36 mouse cellular contexts compared by ENCODE assay signal in the genomic region with DNA sequence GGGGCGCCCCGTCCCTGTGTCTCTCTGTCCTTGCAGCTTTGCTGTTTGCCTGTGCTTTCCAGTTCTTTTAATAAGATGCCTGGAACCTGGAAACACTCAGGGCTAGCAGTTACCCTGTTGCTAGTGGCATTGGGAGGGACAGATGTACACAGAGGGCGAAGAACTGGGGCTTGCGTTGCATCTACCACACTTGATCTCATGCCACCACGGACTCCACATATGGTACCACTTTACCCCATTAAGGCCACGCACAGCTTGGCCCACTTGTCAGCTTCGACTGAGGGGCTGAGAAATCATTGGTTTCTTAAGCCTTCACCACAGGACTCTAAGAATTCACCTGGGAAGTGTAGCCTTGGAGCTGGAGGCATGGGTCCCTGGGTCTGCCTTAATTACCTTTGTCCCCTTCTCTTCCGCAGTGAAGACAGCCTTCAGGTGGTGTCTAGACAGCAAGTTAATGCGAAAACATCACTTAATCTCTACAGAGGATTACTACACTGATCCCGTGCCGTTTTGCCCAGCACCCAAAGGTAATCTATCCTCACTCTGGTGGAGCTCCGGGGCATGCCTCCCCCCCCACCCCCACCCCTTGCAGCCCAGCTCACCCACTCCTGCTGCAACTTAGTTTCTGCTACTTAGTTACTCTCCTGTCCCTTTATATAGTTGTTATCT. TPM values are rescaled to one million over a fixed set of nuclear protein-coding genes. Genes with fewer than 3 reads are reported as not detected.
DNase-seq lines count a peak whose midpoint lies in the region; ATAC-seq lines count a peak whose summit lies in the region.
"Had no signal": no experiment of that assay in that cellular context is flagged by ENCODE, and none has a peak within 500 bp of the region (broad histone marks: within the 10 kb centered on the region; RNA-seq: fewer than 3 reads in every experiment).

No protein-coding gene starts in this region.

- H3K9me3 ChIP-seq in midbrain, embryonic 10.5 days (replicated peaks) = no peaks in the 10 kb centered on the region
- no peaks in the 10 kb centered on the region for H3K9me3 ChIP-seq in midbrain, embryonic 14.5 days (ENCODE audit: control insufficient read depth, low read length)
- H3K9me3 ChIP-seq in embryonic facial prominence, embryonic 12.5 days = no peaks in the 10 kb centered on the region
- H3K9me3 ChIP-seq: forebrain, embryonic 12.5 days; heart, embryonic 10.5 days; heart, embryonic 15.5 days; hindbrain, embryonic 12.5 days; liver, embryonic 12.5 days; midbrain, embryonic 15.5 days had no signal

- no peak overlapping the region for H3K4me3 ChIP-seq in midbrain, embryonic 10.5 days
- no peak overlapping the region for H3K4me3 ChIP-seq in midbrain, embryonic 14.5 days (replicated peaks; ENCODE audit: low read depth, low read length)
- no peak overlapping the region for H3K4me3 ChIP-seq in embryonic facial prominence, embryonic 12.5 days
- H3K4me3 ChIP-seq: erythroblast, embryonic 14.5 days; forebrain, embryonic 12.5 days; heart, embryonic 10.5 days; heart, embryonic 15.5 days; hindbrain, embryonic 12.5 days; liver, embryonic 12.5 days; megakaryocyte, embryonic 14.5 days; midbrain, embryonic 15.5 days had no signal

- no peak for ATAC-seq in midbrain, embryonic 14.5 days (ENCODE audit: low FRiP score, low TSS enrichment)
- ATAC-seq in embryonic facial prominence, embryonic 12.5 days (ENCODE audit: insufficient number of reproducible peaks, insufficient read depth, low FRiP score, low TSS enrichment) = no peak
- ATAC-seq: activated CD4-positive, CD25-positive, alpha-beta regulatory T cell, adult 4 months; intestine, embryonic 16.5 days; liver, embryonic 12.5 days; liver, postnatal 0 days; midbrain, embryonic 15.5 days had no signal

- H3K9ac ChIP-seq in midbrain, embryonic 14.5 days (replicated peaks; ENCODE audit: low read length) = no peak overlapping the region
- H3K9ac ChIP-seq in embryonic facial prominence, embryonic 12.5 days = no peak overlapping the region
- H3K9ac ChIP-seq: forebrain, embryonic 12.5 days; heart, embryonic 15.5 days; hindbrain, embryonic 12.5 days; liver, embryonic 12.5 days; liver, postnatal 0 days; midbrain, embryonic 15.5 days had no signal

- WGBS in midbrain, embryonic 10.5 days = 51% methylated on average over 12 of the region's 12 CpGs
- WGBS in midbrain, embryonic 14.5 days = 53% methylated on average over 12 of the region's 12 CpGs
- 28% methylated on average over 12 of the region's 12 CpGs for WGBS in embryonic facial prominence, embryonic 12.5 days

- DNase-seq in midbrain, embryonic 10.5 days (ENCODE audit: low spot score) = no peak
- DNase-seq in midbrain, embryonic 14.5 days = no peak
- peak; percentile 60 for DNase-seq in forelimb bud, embryonic 11.5 days (ENCODE audit: low read depth, low spot score)
- no peak for DNase-seq in yolk sac, embryonic 10.5 days (ENCODE audit: low spot score)
- no peak for DNase-seq in layer of hippocampus, adult 18-20 months (ENCODE audit: low spot score in 2 of 2)
- DNase-seq: adrenal gland, adult 2 months; B cell, adult 2 months; cerebellum, adult 8-10 months; cerebellum, postnatal 25 days; heart, adult 11 months; kidney, adult 8-10 months; layer of hippocampus, adult 9-11 months; liver, postnatal 0 days; lung, postnatal 36 days; right cerebral cortex, postnatal 4 days had no signal

- H3K27me3 ChIP-seq in midbrain, embryonic 10.5 days (ENCODE audit: low read depth, poor library complexity, severe bottlenecking) = no peaks in the 10 kb centered on the region
- H3K27me3 ChIP-seq in midbrain, embryonic 14.5 days (ENCODE audit: control insufficient read depth, insufficient read depth, low read length) = no peaks in the 10 kb centered on the region
- H3K27me3 ChIP-seq in embryonic facial prominence, embryonic 12.5 days = no peaks in the 10 kb centered on the region
- H3K27me3 ChIP-seq: forebrain, embryonic 12.5 days; heart, embryonic 15.5 days; hindbrain, embryonic 12.5 days; liver, embryonic 12.5 days; midbrain, embryonic 15.5 days had no signal

- H3K36me3 ChIP-seq in midbrain, embryonic 10.5 days = no peaks in the 10 kb centered on the region
- no peaks in the 10 kb centered on the region for H3K36me3 ChIP-seq in midbrain, embryonic 14.5 days (ENCODE audit: control insufficient read depth, insufficient read depth, low read length)
- H3K36me3 ChIP-seq in embryonic facial prominence, embryonic 12.5 days = no peaks in the 10 kb centered on the region
- H3K36me3 ChIP-seq: forebrain, embryonic 12.5 days; heart, embryonic 10.5 days; heart, embryonic 15.5 days; hindbrain, embryonic 12.5 days; liver, embryonic 12.5 days; midbrain, embryonic 15.5 days had no signal

- 0 out of 2 replicates have a peak overlapping the region, but pooled peaks have one; percentile 46 for H3K27ac ChIP-seq in midbrain, embryonic 10.5 days (replicated peaks)
- H3K27ac ChIP-seq in midbrain, embryonic 14.5 days (replicated peaks; ENCODE audit: low read depth, low read length) = no peak overlapping the region
- H3K27ac ChIP-seq in embryonic facial prominence, embryonic 12.5 days = peak overlapping the region; percentile 56
- H3K27ac ChIP-seq: heart, embryonic 15.5 days; hindbrain, embryonic 12.5 days; kidney, postnatal 0 days; liver, embryonic 12.5 days; midbrain, embryonic 15.5 days had no signal

- no peak overlapping the region for H3K4me2 ChIP-seq in midbrain, embryonic 14.5 days (ENCODE audit: low read length)
- no peak overlapping the region for H3K4me2 ChIP-seq in embryonic facial prominence, embryonic 12.5 days (replicated peaks)
- H3K4me2 ChIP-seq: forebrain, embryonic 12.5 days; heart, embryonic 15.5 days; hindbrain, embryonic 12.5 days; liver, embryonic 12.5 days; midbrain, embryonic 15.5 days had no signal

- peaks cover 16% of the 10 kb centered on the region for H3K4me1 ChIP-seq in midbrain, embryonic 10.5 days
- no peaks in the 10 kb centered on the region for H3K4me1 ChIP-seq in midbrain, embryonic 14.5 days (ENCODE audit: control insufficient read depth, insufficient read depth, low read length)
- peaks cover 23% of the 10 kb centered on the region for H3K4me1 ChIP-seq in embryonic facial prominence, embryonic 12.5 days
- H3K4me1 ChIP-seq: heart, embryonic 15.5 days; liver, embryonic 12.5 days; megakaryocyte, embryonic 14.5 days; midbrain, embryonic 15.5 days had no signal

RNA-seq across cellular contexts. Expression of a gene that starts 7.5 kb away (rescaled TPM):
- 0.58 and 0.82 TPM in 2 replicates for polyA plus RNA-seq in midbrain, embryonic 10.5 days (2016; fragmentation: Nextera tagmentation; extraction: Ambion mirVana)
- 0.27 and 1.2 TPM in 2 replicates for polyA plus RNA-seq in midbrain, embryonic 14.5 days (2014; fragmentation: Nextera tagmentation; extraction: Ambion mirVana)
- polyA plus RNA-seq in embryonic facial prominence, embryonic 12.5 days (2016; fragmentation: Nextera tagmentation; extraction: Ambion mirVana) = 1.5 and 1.7 TPM in 2 replicates
- total RNA-seq in layer of hippocampus, adult 18-20 months (2021) = 1 to 10 TPM; 2.8 to 3.3 TPM
- total RNA-seq: neutrophil, adult 5-6 weeks had no signal
- polyA plus RNA-seq: erythroblast, embryonic 14.5 days had no signal

RNA-seq across cellular contexts. Expression of a gene that starts 16.5 kb away (rescaled TPM):
- polyA plus RNA-seq in midbrain, embryonic 10.5 days (2016; fragmentation: Nextera tagmentation; extraction: Ambion mirVana) = 21.8 and 29.2 TPM in 2 replicates
- polyA plus RNA-seq in midbrain, embryonic 14.5 days (2014; fragmentation: Nextera tagmentation; extraction: Ambion mirVana) = 13.6 and 17.0 TPM in 2 replicates
- polyA plus RNA-seq in embryonic facial prominence, embryonic 12.5 days (2016; fragmentation: Nextera tagmentation; extraction: Ambion mirVana) = 26.6 and 27.8 TPM in 2 replicates
- total RNA-seq in layer of hippocampus, adult 18-20 months (2021) = 1 to 10 TPM; 8.4 to 9.1 TPM

RNA-seq across cellular contexts. Expression of a gene that starts 47.1 kb away (rescaled TPM):
- polyA plus RNA-seq in midbrain, embryonic 10.5 days (2016; fragmentation: Nextera tagmentation; extraction: Ambion mirVana) = 1.5 and 1.9 TPM in 2 replicates
- polyA plus RNA-seq in midbrain, embryonic 14.5 days (2014; fragmentation: Nextera tagmentation; extraction: Ambion mirVana) = 1.2 and 2.8 TPM in 2 replicates
- polyA plus RNA-seq in embryonic facial prominence, embryonic 12.5 days (2016; fragmentation: Nextera tagmentation; extraction: Ambion mirVana) = 2.3 and 3.0 TPM in 2 replicates
- total RNA-seq in layer of hippocampus, adult 18-20 months (2021) = 1 to 10 TPM; 1.1 TPM
- total RNA-seq: neutrophil, adult 5-6 weeks had no signal
- polyA plus RNA-seq: activated CD4-positive, CD25-positive, alpha-beta regulatory T cell, adult 4 months had no signal

RNA-seq across cellular contexts. Expression of a gene that starts 49.1 kb away (rescaled TPM):
- not detected in 2 replicates for polyA plus RNA-seq in midbrain, embryonic 10.5 days (2016; fragmentation: Nextera tagmentation; extraction: Ambion mirVana)
- not detected in 2 replicates for polyA plus RNA-seq in midbrain, embryonic 14.5 days (2014; fragmentation: Nextera tagmentation; extraction: Ambion mirVana)
- polyA plus RNA-seq in embryonic facial prominence, embryonic 12.5 days (2016; fragmentation: Nextera tagmentation; extraction: Ambion mirVana) = not detected in 2 replicates
- total RNA-seq in layer of hippocampus, adult 18-20 months (2021) = not detected
- total RNA-seq: adrenal gland, adult 2 months; gastrocnemius, postnatal 14 days; heart, postnatal 25 days; left cerebral cortex, postnatal 10 days; neutrophil, adult 5-6 weeks had no signal
- polyA plus RNA-seq: adrenal gland, adult 2 months; erythroblast, embryonic 14.5 days; forebrain, embryonic 12.5 days; heart, embryonic 10.5 days; heart, embryonic 15.5 days; hindbrain, embryonic 12.5 days; intestine, embryonic 16.5 days; kidney, postnatal 0 days; large intestine, adult 2 months; liver, embryonic 12.5 days; liver, postnatal 0 days; lung, embryonic 16.5 days; midbrain, embryonic 15.5 days; neural tube, embryonic 11.5 days; spleen, adult 2 months; thymus, postnatal 0 days had no signal

RNA-seq across cellular contexts. Expression of a gene that starts 57.2 kb away (rescaled TPM):
- 10.5 and 11.3 TPM in 2 replicates for polyA plus RNA-seq in midbrain, embryonic 10.5 days (2016; fragmentation: Nextera tagmentation; extraction: Ambion mirVana)
- polyA plus RNA-seq in midbrain, embryonic 14.5 days (2014; fragmentation: Nextera tagmentation; extraction: Ambion mirVana) = 2.1 and 2.6 TPM in 2 replicates
- 27.3 and 28.1 TPM in 2 replicates for polyA plus RNA-seq in embryonic facial prominence, embryonic 12.5 days (2016; fragmentation: Nextera tagmentation; extraction: Ambion mirVana)
- total RNA-seq in layer of hippocampus, adult 18-20 months (2021) = 1 to 10 TPM in 1 of 2 experiments, under 1 TPM in 1; 0.71 to 1.3 TPM
- polyA plus RNA-seq: erythroblast, embryonic 14.5 days had no signal
